Mouse (Mus musculus): ENCODE measurements at regions not wholly inside any gene's neighbourhood (a gene's known extent, or its start where the extent isn't known, plus 50 kb on each side); places are given as distances from the start of the nearest gene placed in this dataset.

GRCm38 (mm10) chr4:66622650-66623394 is 204.6 kb upstream of the Tlr4 start:
- in situ Hi-C loops (cut with MboI, MseI): no loop called here

GRCm38 (mm10) chr4:66618811-66619440 is 208.5 kb upstream of the Tlr4 start:
- in situ Hi-C loops (cut with MboI, MseI): no loop called here

GRCm38 (mm10) chr4:66617743-66618736 is 209.3 kb upstream of the Tlr4 start:
- in situ Hi-C loops (cut with MboI, MseI): no loop called here

GRCm38 (mm10) chr4:66617101-66617500 is 210.3 kb upstream of the Tlr4 start:
- in situ Hi-C loops (cut with MboI, MseI): no loop called here

- in situ Hi-C loops (cut with MboI, MseI): no loop called here
Measured at GRCm38 (mm10) chr4:66604849-66605248, 200.4 kb upstream of the Astn2 start.

- in situ Hi-C loops (cut with MboI, MseI): no loop called here
Measured at GRCm38 (mm10) chr4:66598737-66599136, 194.3 kb upstream of the Astn2 start.

- in situ Hi-C loops (cut with MboI, MseI): no loop called here
Measured at GRCm38 (mm10) chr4:66586647-66587046, 182.2 kb upstream of the Astn2 start.

GRCm38 (mm10) chr4:66586166-66586565 is 181.8 kb upstream of the Astn2 start:
- in situ Hi-C loops (cut with MboI, MseI): no loop called here

- in situ Hi-C loops (cut with MboI, MseI): no loop called here
Measured at GRCm38 (mm10) chr4:66556936-66557335, 152.5 kb upstream of the Astn2 start.

- in situ Hi-C loops (cut with MboI, MseI): no loop called here
Measured at GRCm38 (mm10) chr4:66550306-66551104, 146.1 kb upstream of the Astn2 start.

- in situ Hi-C loops (cut with MboI, MseI): no loop called here
Measured at GRCm38 (mm10) chr4:66542833-66543436, 138.5 kb upstream of the Astn2 start.

GRCm38 (mm10) chr4:66524456-66524855 is 120.0 kb upstream of the Astn2 start:
- in situ Hi-C loops (cut with MboI, MseI): no loop called here

GRCm38 (mm10) chr4:66523886-66524245 is 119.5 kb upstream of the Astn2 start:
- in situ Hi-C loops (cut with MboI, MseI): no loop called here

GRCm38 (mm10) chr4:66523238-66523885 is 119.0 kb upstream of the Astn2 start:
- in situ Hi-C loops (cut with MboI, MseI): no loop called here

GRCm38 (mm10) chr4:66522097-66522809 is 117.8 kb upstream of the Astn2 start:
- in situ Hi-C loops (cut with MboI, MseI): no loop called here

GRCm38 (mm10) chr4:66520796-66521195 is 116.4 kb upstream of the Astn2 start:
- in situ Hi-C loops (cut with MboI, MseI): no loop called here

- in situ Hi-C loops (cut with MboI, MseI): no loop called here
Measured at GRCm38 (mm10) chr4:66515815-66516214, 111.4 kb upstream of the Astn2 start.

GRCm38 (mm10) chr4:66483496-66483895 is 79.1 kb upstream of the Astn2 start:
- in situ Hi-C loops (cut with MboI, MseI): loop anchor here in 1 of 2 experiments (5.0 kb wide), 1 partner anchor 1186 kb away; no protein-coding TSS in a partner anchor

GRCm38 (mm10) chr4:66482495-66483291 is 78.3 kb upstream of the Astn2 start:
- in situ Hi-C loops (cut with MboI, MseI): loop anchor here in 1 of 2 experiments (5.0 kb wide), 1 partner anchor 1185 kb away; no protein-coding TSS in a partner anchor

Data from T-helper 17 cell (primary cell).